Mouse (Mus musculus): ENCODE results near the gene Olfr705. TPM values are rescaled to one million over a fixed set of nuclear protein-coding genes. Genes with fewer than 3 reads are reported as not detected.
"Not testable (repeated sequence)": the region's sequence is repeated elsewhere in the genome, so short reads cannot be mapped to it uniquely, and the experiment has no call there.

Gene Olfr705
- not detected in 2 replicates for polyA plus RNA-seq (2015; fragmentation: Nextera tagmentation; extraction: Ambion mirVana)

DNA sequence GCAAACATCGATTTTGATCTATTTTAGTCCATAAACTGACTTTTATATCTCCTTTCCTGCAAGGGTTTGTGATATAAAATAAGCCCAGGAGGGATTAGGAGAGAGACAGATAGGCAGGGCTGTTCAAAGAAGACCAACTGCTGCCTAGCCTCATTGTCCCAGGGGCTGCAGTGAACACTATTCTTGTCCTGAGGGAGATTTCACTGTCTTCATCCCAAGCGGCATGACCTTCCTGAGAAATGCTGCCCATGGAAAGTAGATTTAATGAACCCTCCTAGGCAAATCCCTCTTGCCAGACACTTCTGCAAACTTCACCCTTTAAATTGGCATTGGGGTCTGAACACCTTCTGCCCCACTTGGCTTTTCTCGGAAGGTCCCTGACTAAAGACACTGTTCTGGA lies at the start of gene Olfr705:
TSS of gene Olfr705 (minus strand) at position 101 of the 400 bp plus-strand sequence.
- Histone ChIP-seq H3K9me3 (replicated peaks; ENCODE audit: control insufficient read depth, low read length, poor library complexity, severe bottlenecking) (no peaks in the 10 kb centered on the region), H3K4me3 (ENCODE audit: low read depth, low read length) (no peak within 1 kb of the TSS), H3K9ac (ENCODE audit: low read depth, low read length) (no peak within 1 kb of the TSS), H3K4me2 (ENCODE audit: low read length) (no peak within 1 kb of the TSS), H3K36me3 (ENCODE audit: control insufficient read depth, insufficient read depth, low read length) (no peaks in the 10 kb centered on the region), H3K27me3 (ENCODE audit: control insufficient read depth, insufficient read depth, low read depth, low read length) (no peaks in the 10 kb centered on the region), H3K27ac (ENCODE audit: low read length) (no peak within 1 kb of the TSS), H3K4me1 (ENCODE audit: control insufficient read depth, insufficient read depth, low read length) (no peaks in the 10 kb centered on the region)
- ATAC-seq: no peak
- 70% methylated on average over 3 of the region's 3 CpGs for WGBS

DNA sequence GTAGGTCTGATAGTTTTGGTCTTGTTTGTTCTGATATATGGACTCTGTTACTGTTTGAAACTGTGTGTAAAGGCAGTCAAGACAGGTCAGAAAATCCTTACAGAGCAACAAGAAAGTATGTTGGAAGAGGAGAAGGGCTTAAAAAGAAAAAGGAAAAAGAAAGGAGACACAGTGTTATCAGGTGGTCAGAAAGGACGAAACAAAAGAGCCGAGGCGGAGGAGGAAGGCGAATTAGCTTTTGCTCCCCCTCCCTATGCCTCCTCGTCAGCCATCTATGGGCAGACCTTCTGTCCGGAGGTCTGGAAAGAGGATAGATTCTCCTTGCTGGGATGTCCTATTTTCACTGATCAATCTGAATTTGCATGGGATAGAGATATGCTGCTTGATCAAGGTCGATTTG lies 44.3 kb upstream of the Olfr705 start:
- not testable (repeated sequence) for H3K9ac ChIP-seq (ENCODE audit: low read depth, low read length); ATAC-seq; H3K4me1 ChIP-seq (ENCODE audit: control insufficient read depth, insufficient read depth, low read length); H3K4me2 ChIP-seq (ENCODE audit: low read length); H3K27ac ChIP-seq (ENCODE audit: low read length); H3K36me3 ChIP-seq (ENCODE audit: control insufficient read depth, insufficient read depth, low read length); H3K9me3 ChIP-seq (replicated peaks; ENCODE audit: control insufficient read depth, low read length, poor library complexity, severe bottlenecking); H3K27me3 ChIP-seq (ENCODE audit: control insufficient read depth, insufficient read depth, low read depth, low read length); H3K4me3 ChIP-seq (ENCODE audit: low read depth, low read length)
- WGBS: 86% methylated on average over 2 of the region's 7 CpGs

DNA sequence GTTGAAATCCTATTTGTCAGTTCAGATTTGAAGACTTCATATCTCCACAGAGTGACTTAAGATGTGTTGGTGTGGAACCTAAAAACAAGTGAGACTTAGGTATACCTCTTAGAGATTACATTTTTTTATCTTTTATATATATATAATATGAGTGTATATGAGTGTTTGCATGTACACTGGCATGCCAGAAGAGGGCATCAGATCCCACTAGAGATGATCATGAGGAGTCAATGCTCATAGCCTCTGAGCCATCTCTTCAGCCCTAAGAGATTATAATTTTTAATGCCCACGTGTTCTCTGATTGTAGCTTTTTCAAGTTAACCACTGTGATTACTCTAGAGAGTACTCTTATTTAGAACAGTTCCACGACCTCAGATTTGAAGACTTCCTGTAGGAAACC lies 31.0 kb upstream of the Olfr705 start, which contains the start of gene Olfr1532-ps1:
TSS of gene Olfr1532-ps1 (plus strand) at position 326 of the 400 bp plus-strand sequence.
- Histone ChIP-seq H3K4me1 (ENCODE audit: control insufficient read depth, insufficient read depth, low read length) (no peaks in the 10 kb centered on the region), H3K27me3 (ENCODE audit: control insufficient read depth, insufficient read depth, low read depth, low read length) (no peaks in the 10 kb centered on the region), H3K27ac (ENCODE audit: low read length) (no peak within 1 kb of the TSS), H3K36me3 (ENCODE audit: control insufficient read depth, insufficient read depth, low read length) (no peaks in the 10 kb centered on the region), H3K9me3 (replicated peaks; ENCODE audit: control insufficient read depth, low read length, poor library complexity, severe bottlenecking) (no peaks in the 10 kb centered on the region), H3K4me2 (ENCODE audit: low read length) (no peak within 1 kb of the TSS), H3K4me3 (ENCODE audit: low read depth, low read length) (no peak within 1 kb of the TSS), H3K9ac (ENCODE audit: low read depth, low read length) (no peak within 1 kb of the TSS)
- 56% methylated on average over 2 of the region's 2 CpGs for WGBS
- no peak for ATAC-seq

DNA sequence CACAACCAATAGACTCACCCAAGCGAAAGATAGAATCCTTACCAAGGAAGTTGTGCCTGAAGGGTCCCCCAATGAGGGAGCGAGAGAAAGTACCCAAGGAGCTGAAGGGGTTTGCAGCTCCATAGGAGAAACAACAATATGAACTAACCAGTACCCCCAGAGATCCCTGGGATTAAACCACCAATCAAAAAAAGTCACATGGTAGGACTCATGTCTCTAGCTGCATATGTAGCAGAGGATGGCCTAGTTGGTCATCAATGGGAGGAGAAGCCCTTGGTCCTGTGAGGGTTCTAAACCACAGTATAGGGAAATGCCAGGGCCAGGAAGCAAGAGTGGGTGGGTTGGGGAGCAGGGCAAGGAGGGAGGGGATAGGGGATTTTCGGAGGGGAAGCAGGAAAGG lies 24.4 kb upstream of the Olfr705 start, which contains the start of gene Olfr707:
TSS of gene Olfr707 (minus strand) at position 101 of the 400 bp plus-strand sequence.
- not testable (repeated sequence) for H3K9ac ChIP-seq (ENCODE audit: low read depth, low read length); H3K4me3 ChIP-seq (ENCODE audit: low read depth, low read length)
- WGBS: 94% methylated on average over 3 of the region's 3 CpGs

DNA sequence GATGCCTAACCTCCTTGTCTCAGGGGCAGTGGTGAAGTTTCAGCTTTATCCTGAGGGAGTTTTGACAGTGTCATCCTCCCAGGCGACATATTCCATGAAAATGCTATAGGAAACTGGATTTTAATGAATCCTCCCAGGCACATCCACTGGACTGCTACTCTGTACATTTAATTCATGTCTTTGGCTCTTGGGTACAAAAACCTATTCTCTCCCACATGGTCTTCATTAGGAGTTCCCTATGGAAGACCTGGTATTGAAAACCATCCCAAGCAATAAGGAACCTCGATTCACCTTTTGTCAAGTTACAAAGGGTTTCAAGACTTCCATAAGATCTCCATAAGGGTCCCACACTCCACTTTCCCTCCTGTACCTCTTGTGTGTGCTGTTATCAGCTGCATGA lies 11.4 kb upstream of the Olfr705 start, which contains the start of gene Olfr706:
TSS of gene Olfr706 (minus strand) at position 101 of the 400 bp plus-strand sequence.
- WGBS: 82% methylated on average over 2 of the region's 2 CpGs
- Histone ChIP-seq H3K36me3 (ENCODE audit: control insufficient read depth, insufficient read depth, low read length) (no peaks in the 10 kb centered on the region), H3K27ac (ENCODE audit: low read length) (no peak within 1 kb of the TSS)

More for the DNA sequence above, 24.4 kb upstream of the Olfr705 start, which contains the start of gene Olfr707:
- H3K36me3 ChIP-seq (ENCODE audit: control insufficient read depth, insufficient read depth, low read length); H3K4me1 ChIP-seq (ENCODE audit: control insufficient read depth, insufficient read depth, low read length); H3K27ac ChIP-seq (ENCODE audit: low read length); H3K27me3 ChIP-seq (ENCODE audit: control insufficient read depth, insufficient read depth, low read depth, low read length); H3K9me3 ChIP-seq (replicated peaks; ENCODE audit: control insufficient read depth, low read length, poor library complexity, severe bottlenecking); H3K4me2 ChIP-seq (ENCODE audit: low read length); ATAC-seq: not testable (repeated sequence)

DNA sequence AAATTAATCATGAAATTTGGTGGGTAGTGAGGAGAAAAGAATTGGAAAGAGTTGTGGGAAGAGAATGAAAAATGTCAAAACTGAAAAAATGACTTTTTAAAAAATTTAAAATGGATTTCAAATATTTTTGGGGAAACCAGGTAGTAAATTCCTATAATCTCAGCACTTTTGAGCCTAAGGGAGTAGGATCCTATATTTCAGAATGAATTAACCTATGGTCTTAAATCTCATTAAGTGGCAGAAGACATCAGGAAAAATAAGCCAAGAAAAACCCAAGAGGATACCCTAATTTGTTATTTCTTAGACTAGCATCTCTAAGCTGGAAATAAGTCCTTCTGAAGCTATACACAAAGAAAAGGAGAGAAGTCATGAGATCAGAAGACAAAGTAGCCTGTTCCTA lies 13.8 kb downstream of the Olfr705 start, which contains the start of gene Olfr704:
TSS of gene Olfr704 (plus strand) at position 301 of the 400 bp plus-strand sequence.
- H3K27me3 ChIP-seq (ENCODE audit: control insufficient read depth, insufficient read depth, low read depth, low read length): no peaks in the 10 kb centered on the region
- H3K4me3 ChIP-seq (ENCODE audit: low read depth, low read length): no peak within 1 kb of the TSS
- no peak within 1 kb of the TSS for H3K27ac ChIP-seq (ENCODE audit: low read length)
- H3K9ac ChIP-seq (ENCODE audit: low read depth, low read length): no peak within 1 kb of the TSS
- no peaks in the 10 kb centered on the region for H3K36me3 ChIP-seq (ENCODE audit: control insufficient read depth, insufficient read depth, low read length)
- no peak for ATAC-seq
- H3K9me3 ChIP-seq (replicated peaks; ENCODE audit: control insufficient read depth, low read length, poor library complexity, severe bottlenecking): peaks cover 2% of the 10 kb centered on the region; the same call in 1 of the 2 replicates
- no peaks in the 10 kb centered on the region for H3K4me1 ChIP-seq (ENCODE audit: control insufficient read depth, insufficient read depth, low read length)
- H3K4me2 ChIP-seq (ENCODE audit: low read length): no peak within 1 kb of the TSS

More for the DNA sequence above, 11.4 kb upstream of the Olfr705 start, which contains the start of gene Olfr706:
- ATAC-seq: no peak
- H3K9ac ChIP-seq (ENCODE audit: low read depth, low read length): no peak within 1 kb of the TSS
- no peaks in the 10 kb centered on the region for H3K27me3 ChIP-seq (ENCODE audit: control insufficient read depth, insufficient read depth, low read depth, low read length)
- H3K4me1 ChIP-seq (ENCODE audit: control insufficient read depth, insufficient read depth, low read length): no peaks in the 10 kb centered on the region
- no peak within 1 kb of the TSS for H3K4me3 ChIP-seq (ENCODE audit: low read depth, low read length)
- no peak within 1 kb of the TSS for H3K4me2 ChIP-seq (ENCODE audit: low read length)
- H3K9me3 ChIP-seq (replicated peaks; ENCODE audit: control insufficient read depth, low read length, poor library complexity, severe bottlenecking): no peaks in the 10 kb centered on the region

DNA sequence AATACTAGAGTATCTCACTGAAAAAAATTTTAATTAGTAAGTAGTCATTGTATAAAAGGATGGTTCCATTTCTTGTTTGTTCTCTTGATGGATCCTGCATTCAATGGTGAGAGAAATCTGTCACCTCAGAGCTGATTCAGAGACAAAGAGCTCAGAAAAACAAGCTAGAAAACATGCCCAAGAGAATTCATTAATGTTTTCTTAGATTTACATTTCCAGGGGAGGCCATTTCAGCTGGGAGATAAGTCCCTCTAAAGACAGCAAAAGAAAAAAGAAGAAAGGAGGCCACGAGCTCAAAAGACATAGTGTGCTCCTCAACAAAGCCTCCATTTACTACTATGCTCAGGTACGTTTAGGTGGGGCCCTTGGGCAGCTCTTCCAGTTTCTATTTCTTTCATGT lies 33.6 kb downstream of the Olfr705 start, which contains the start of gene Olfr703:
TSS of gene Olfr703 (plus strand) at position 301 of the 400 bp plus-strand sequence.
- 68% methylated on average over 2 of the region's 2 CpGs for WGBS
- ATAC-seq: no peak
- no peak within 1 kb of the TSS for H3K4me3 ChIP-seq (ENCODE audit: low read depth, low read length)
- no peak within 1 kb of the TSS for H3K4me2 ChIP-seq (ENCODE audit: low read length)
- no peaks in the 10 kb centered on the region for H3K36me3 ChIP-seq (ENCODE audit: control insufficient read depth, insufficient read depth, low read length)
- H3K27me3 ChIP-seq (ENCODE audit: control insufficient read depth, insufficient read depth, low read depth, low read length): no peaks in the 10 kb centered on the region
- H3K27ac ChIP-seq (ENCODE audit: low read length): no peak within 1 kb of the TSS
- H3K9ac ChIP-seq (ENCODE audit: low read depth, low read length): no peak within 1 kb of the TSS
- no peaks in the 10 kb centered on the region for H3K4me1 ChIP-seq (ENCODE audit: control insufficient read depth, insufficient read depth, low read length)
- no peaks in the 10 kb centered on the region for H3K9me3 ChIP-seq (replicated peaks; ENCODE audit: control insufficient read depth, low read length, poor library complexity, severe bottlenecking)

DNA sequence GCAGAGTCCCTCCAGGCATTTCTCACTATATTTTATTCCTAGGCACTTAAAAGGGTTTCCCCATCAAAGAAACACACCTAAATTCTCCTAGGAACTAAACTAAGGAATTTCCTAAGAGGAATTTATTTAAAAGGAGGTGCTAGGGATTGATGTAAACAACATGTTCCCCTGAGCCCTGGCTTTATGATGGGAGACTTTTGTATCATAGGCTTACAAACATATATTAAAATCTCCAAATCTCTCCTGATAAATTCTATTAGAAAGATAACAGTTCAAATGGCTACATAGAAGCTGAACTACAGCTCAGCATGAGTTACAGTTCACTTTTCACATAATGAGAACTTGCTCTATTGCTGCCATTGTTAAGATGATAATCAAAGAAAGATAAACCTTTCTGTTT lies 42.9 kb downstream of the Olfr705 start, which contains the start of gene Olfr702:
TSS of gene Olfr702 (minus strand) at position 101 of the 400 bp plus-strand sequence.
- Histone ChIP-seq H3K27ac (ENCODE audit: low read length) (no peak within 1 kb of the TSS), H3K9me3 (replicated peaks; ENCODE audit: control insufficient read depth, low read length, poor library complexity, severe bottlenecking) (no peaks in the 10 kb centered on the region), H3K4me3 (ENCODE audit: low read depth, low read length) (no peak within 1 kb of the TSS), H3K9ac (ENCODE audit: low read depth, low read length) (no peak within 1 kb of the TSS), H3K4me2 (ENCODE audit: low read length) (no peak within 1 kb of the TSS), H3K4me1 (ENCODE audit: control insufficient read depth, insufficient read depth, low read length) (no peaks in the 10 kb centered on the region), H3K27me3 (ENCODE audit: control insufficient read depth, insufficient read depth, low read depth, low read length) (no peaks in the 10 kb centered on the region), H3K36me3 (ENCODE audit: control insufficient read depth, insufficient read depth, low read length) (no peaks in the 10 kb centered on the region)
- no peak for ATAC-seq

All from midbrain, embryonic 16.5 days (tissue).